Mouse (Mus musculus): ENCODE results near the gene Spata21. TPM values are rescaled to one million over a fixed set of nuclear protein-coding genes. Genes with fewer than 3 reads are reported as not detected.
A peak's percentile ranks its signal among the peaks of the same experiment; 100 is the strongest.
"Not testable (repeated sequence)": the region's sequence is repeated elsewhere in the genome, so short reads cannot be mapped to it uniquely, and the experiment has no call there.

Gene Spata21
- polyA plus RNA-seq, 1 experiment from 2014 or later = 0.20 TPM

GRCm38 (mm10) chr4:141140967-141141366, 52.8 kb downstream of the Spata21 start:
- WGBS = 91% methylated on average over 6 of the region's 6 CpGs
- H3K27me3 ChIP-seq (ENCODE audit: insufficient read depth, low read length) = no peaks in the 10 kb centered on the region
- H3K9me3 ChIP-seq (ENCODE audit: low read depth, low read length) = no peaks in the 10 kb centered on the region
- no peak overlapping the region for H3K4me3 ChIP-seq (ENCODE audit: low read depth, low read length)
- no peak overlapping the region for H3K9ac ChIP-seq
- no peak overlapping the region for H3K27ac ChIP-seq (ENCODE audit: low read depth)
- no peak for DNase-seq
- peaks cover 23% of the 10 kb centered on the region for H3K4me1 ChIP-seq (ENCODE audit: insufficient read depth)
- 0 out of 2 replicates have a peak, but pooled peaks cover 7% of the 10 kb centered on the region for H3K36me3 ChIP-seq (ENCODE audit: insufficient read depth)
- H3K4me2 ChIP-seq = no peak overlapping the region
- TF ChIP-seq CTCF (IDR thresholded peaks at IDR 0.05; ENCODE audit: low read depth) = no peak
- no peak for ATAC-seq (ENCODE audit: insufficient read depth)

- H3K4me2 ChIP-seq = peak overlapping the region; percentile 40; the same call in 1 of the 2 replicates
- H3K36me3 ChIP-seq (ENCODE audit: insufficient read depth) = no peaks in the 10 kb centered on the region
- TF ChIP-seq CTCF (IDR thresholded peaks at IDR 0.05; ENCODE audit: low read depth) = peak; percentile 93
- H3K4me3 ChIP-seq (ENCODE audit: low read depth, low read length) = no peak overlapping the region
- ATAC-seq (ENCODE audit: insufficient read depth) (no peak), DNase-seq (peak; percentile 91)
- 24% methylated on average over 9 of the region's 9 CpGs for WGBS
- H3K27me3 ChIP-seq (ENCODE audit: insufficient read depth, low read length) = no peaks in the 10 kb centered on the region
- H3K9me3 ChIP-seq (ENCODE audit: low read depth, low read length) = no peaks in the 10 kb centered on the region
- peaks cover 19% of the 10 kb centered on the region; the same call in 1 of the 2 replicates for H3K4me1 ChIP-seq (ENCODE audit: insufficient read depth)
- no peak overlapping the region for H3K27ac ChIP-seq (ENCODE audit: low read depth)
- no peak overlapping the region for H3K9ac ChIP-seq
Measured at GRCm38 (mm10) chr4:141142285-141142811, 54.2 kb downstream of the Spata21 start.

- not testable (repeated sequence) for H3K9ac ChIP-seq; H3K4me3 ChIP-seq (ENCODE audit: low read depth, low read length); ATAC-seq (ENCODE audit: insufficient read depth); H3K9me3 ChIP-seq (ENCODE audit: low read depth, low read length); DNase-seq; H3K27me3 ChIP-seq (ENCODE audit: insufficient read depth, low read length); H3K4me2 ChIP-seq; H3K27ac ChIP-seq (ENCODE audit: low read depth); H3K36me3 ChIP-seq (ENCODE audit: insufficient read depth)
- H3K4me1 ChIP-seq (ENCODE audit: insufficient read depth) = peaks cover 17% of the 10 kb centered on the region; the same call in 1 of the 2 replicates
- WGBS = 86% methylated on average over 8 of the region's 16 CpGs
Measured at GRCm38 (mm10) chr4:141145124-141145523, 57.0 kb downstream of the Spata21 start.

- no peaks in the 10 kb centered on the region for H3K9me3 ChIP-seq (ENCODE audit: low read depth, low read length)
- H3K27me3 ChIP-seq (ENCODE audit: insufficient read depth, low read length) = no peaks in the 10 kb centered on the region
- no peak overlapping the region; the same call in 1 of the 2 replicates for H3K4me3 ChIP-seq (ENCODE audit: low read depth, low read length)
- ATAC-seq (ENCODE audit: insufficient read depth) = no peak
- TF ChIP-seq CTCF (IDR thresholded peaks at IDR 0.05; ENCODE audit: low read depth) = no peak
- H3K9ac ChIP-seq = no peak overlapping the region
- 87% methylated on average over 6 of the region's 6 CpGs for WGBS
- peaks cover 17% of the 10 kb centered on the region; the same call in 1 of the 2 replicates for H3K4me1 ChIP-seq (ENCODE audit: insufficient read depth)
- DNase-seq = no peak
- H3K36me3 ChIP-seq (ENCODE audit: insufficient read depth) = no peaks in the 10 kb centered on the region
- peak overlapping the region; percentile 95; the same call in 1 of the 2 replicates for H3K27ac ChIP-seq (ENCODE audit: low read depth)
- H3K4me2 ChIP-seq = peak overlapping the region; percentile 83
Measured at GRCm38 (mm10) chr4:141146491-141147033, 58.4 kb downstream of the Spata21 start.

GRCm38 (mm10) chr4:141147112-141148008, 59.2 kb downstream of the Spata21 start, which contains the start of gene Fbxo42:
Fbxo42 (plus strand) TSS chr4:141147913.
- H3K4me2 ChIP-seq = peak within 1 kb of the TSS; percentile 83
- H3K4me3 ChIP-seq (ENCODE audit: low read depth, low read length) = peak within 1 kb of the TSS; percentile 94
- no peaks in the 10 kb centered on the region for H3K27me3 ChIP-seq (ENCODE audit: insufficient read depth, low read length)
- 6% methylated on average over 58 of the region's 58 CpGs for WGBS
- H3K4me1 ChIP-seq (ENCODE audit: insufficient read depth) = peaks cover 17% of the 10 kb centered on the region; the same call in 1 of the 2 replicates
- DNase-seq (peak; percentile 98), ATAC-seq (ENCODE audit: insufficient read depth) (peak; percentile 82)
- no peaks in the 10 kb centered on the region for H3K9me3 ChIP-seq (ENCODE audit: low read depth, low read length)
- H3K27ac ChIP-seq (ENCODE audit: low read depth) = peak within 1 kb of the TSS; percentile 95
- no peaks in the 10 kb centered on the region for H3K36me3 ChIP-seq (ENCODE audit: insufficient read depth)
- peak within 1 kb of the TSS; percentile 97 for H3K9ac ChIP-seq
- peak; percentile 59 for TF ChIP-seq CTCF (IDR thresholded peaks at IDR 0.05; ENCODE audit: low read depth)

- H3K9ac ChIP-seq = peak overlapping the region; percentile 97
- peak; percentile 25 for TF ChIP-seq CTCF (IDR thresholded peaks at IDR 0.05; ENCODE audit: low read depth)
- peak overlapping the region; percentile 94 for H3K4me3 ChIP-seq (ENCODE audit: low read depth, low read length)
- H3K4me1 ChIP-seq (ENCODE audit: insufficient read depth) = peaks cover 12% of the 10 kb centered on the region; the same call in 1 of the 2 replicates
- H3K27me3 ChIP-seq (ENCODE audit: insufficient read depth, low read length) = no peaks in the 10 kb centered on the region
- ATAC-seq (ENCODE audit: insufficient read depth) = peak; percentile 80
- peak overlapping the region; percentile 83 for H3K4me2 ChIP-seq
- H3K27ac ChIP-seq (ENCODE audit: low read depth) = peak overlapping the region; percentile 95
- DNase-seq = peak; percentile 64
- no peaks in the 10 kb centered on the region for H3K36me3 ChIP-seq (ENCODE audit: insufficient read depth)
- WGBS = under 1% methylated on average over 64 of the region's 66 CpGs
- no peaks in the 10 kb centered on the region for H3K9me3 ChIP-seq (ENCODE audit: low read depth, low read length)
Measured at GRCm38 (mm10) chr4:141148009-141148801, 60.1 kb downstream of the Spata21 start.
